Comparison of ENCODE assay signal across 9 mouse cellular contexts in genomic region chr11:120280281-120280773, GRCm38 (mm10). TPM values are rescaled to one million over a fixed set of nuclear protein-coding genes. Genes with fewer than 3 reads are reported as not detected.
DNase-seq lines count a peak whose midpoint lies in the region; ATAC-seq and TF ChIP-seq lines count a peak whose summit lies in the region.
"Had no signal": no experiment of that assay in that cellular context is flagged by ENCODE, and none has a peak within 500 bp of the region (broad histone marks: within the 10 kb centered on the region; RNA-seq: fewer than 3 reads in every experiment).

No protein-coding gene starts in this region.

- no peaks in the 10 kb centered on the region for H3K9me3 ChIP-seq in heart, postnatal 0 days (replicated peaks; ENCODE audit: control insufficient read depth, low read length)
- H3K9me3 ChIP-seq in limb, embryonic 10.5 days (replicated peaks), result no peaks in the 10 kb centered on the region
- H3K9me3 ChIP-seq in midbrain, embryonic 15.5 days, result no peaks in the 10 kb centered on the region

- H3K4me3 ChIP-seq in heart, postnatal 0 days (ENCODE audit: low read depth, low read length), result no peak overlapping the region
- no peak overlapping the region for H3K4me3 ChIP-seq in limb, embryonic 10.5 days
- no peak overlapping the region for H3K4me3 ChIP-seq in midbrain, embryonic 15.5 days

- H3K4me2 ChIP-seq in heart, postnatal 0 days (ENCODE audit: low read depth, low read length), result no peak overlapping the region
- 0 out of 2 replicates have a peak overlapping the region, but pooled peaks have one; percentile 6 for H3K4me2 ChIP-seq in midbrain, embryonic 15.5 days

- no peak for TF ChIP-seq EP300 in heart, postnatal 0 days (IDR thresholded peaks at IDR 0.05; ENCODE audit: low read depth)

- peaks cover 23% of the 10 kb centered on the region for H3K4me1 ChIP-seq in heart, postnatal 0 days (ENCODE audit: control insufficient read depth, insufficient read depth)
- H3K4me1 ChIP-seq in limb, embryonic 10.5 days, result peaks cover 36% of the 10 kb centered on the region
- peaks cover 21% of the 10 kb centered on the region for H3K4me1 ChIP-seq in midbrain, embryonic 15.5 days

- H3K9ac ChIP-seq in heart, postnatal 0 days (replicated peaks; ENCODE audit: low read depth, low read length), result peak overlapping the region; percentile 13; the same call in 1 of the 2 replicates
- no peak overlapping the region for H3K9ac ChIP-seq in midbrain, embryonic 15.5 days

- no peak for DNase-seq in heart, postnatal 0 days (ENCODE audit: low spot score)
- no peak for DNase-seq in heart, adult 9 months (ENCODE audit: low spot score in 2 of 2)
- DNase-seq in adipocyte (ENCODE audit: low spot score), result peak; percentile 82
- DNase-seq in heart, postnatal 4 days, result peak; percentile 61
- DNase-seq in limb, embryonic 10.5 days (ENCODE audit: low spot score), result peak; percentile 59
- DNase-seq in c-Kit-positive CD71-positive TER-119-positive erythroid progenitor cells, embryonic 14.5 days (ENCODE audit: low spot score), result no peak

- 88% methylated on average over 25 of the region's 25 CpGs for WGBS in heart, postnatal 0 days
- WGBS in limb, embryonic 10.5 days, result 82% methylated on average over 25 of the region's 25 CpGs
- WGBS in midbrain, embryonic 15.5 days, result 17% methylated on average over 25 of the region's 25 CpGs

- peaks cover 45% of the 10 kb centered on the region for H3K36me3 ChIP-seq in heart, postnatal 0 days (replicated peaks; ENCODE audit: control insufficient read depth, insufficient read depth, low read length)
- peaks cover 100% of the 10 kb centered on the region for H3K36me3 ChIP-seq in limb, embryonic 10.5 days
- H3K36me3 ChIP-seq in midbrain, embryonic 15.5 days (replicated peaks), result peaks cover 47% of the 10 kb centered on the region

- no peak for ATAC-seq in heart, postnatal 0 days (ENCODE audit: insufficient read depth, low read depth)
- peak; percentile 37; the same call in 1 of the 2 replicates for ATAC-seq in common myeloid progenitor, adult 5-6 weeks (replicated peaks; ENCODE audit: low read depth, poor library complexity, severe bottlenecking)
- peak; percentile 77 for ATAC-seq in midbrain, embryonic 15.5 days (replicated peaks)
- ATAC-seq: Patski had no signal

- no peak overlapping the region for H3K27ac ChIP-seq in heart, postnatal 0 days (ENCODE audit: low read depth)
- peak overlapping the region; percentile 75 for H3K27ac ChIP-seq in limb, embryonic 10.5 days
- H3K27ac ChIP-seq in midbrain, embryonic 15.5 days, result peak overlapping the region; percentile 73

- H3K27me3 ChIP-seq in heart, postnatal 0 days (ENCODE audit: control insufficient read depth, insufficient read depth, low read length), result no peaks in the 10 kb centered on the region
- no peaks in the 10 kb centered on the region for H3K27me3 ChIP-seq in limb, embryonic 10.5 days (ENCODE audit: low read depth, poor library complexity, severe bottlenecking)
- no peaks in the 10 kb centered on the region for H3K27me3 ChIP-seq in midbrain, embryonic 15.5 days (replicated peaks)
- H3K27me3 ChIP-seq: Patski had no signal

- peak; percentile 35; the same call in 1 of the 2 replicates for TF ChIP-seq CTCF in heart, postnatal 0 days (IDR thresholded peaks at IDR 0.05; ENCODE audit: low read depth)

RNA-seq across cellular contexts. Expression of gene Bahcc1, which starts 47.6 kb away (rescaled TPM):
- 12.2 and 13.1 TPM in 2 replicates for total RNA-seq in heart, postnatal 0 days (2014; rRNA removed; ENCODE audit: low replicate concordance)
- polyA plus RNA-seq in heart, postnatal 0 days (2015; fragmentation: Nextera tagmentation; extraction: Ambion mirVana), result 2.8 and 3.5 TPM in 2 replicates
- total RNA-seq in common myeloid progenitor, adult 5-6 weeks (2017), result 6.1 and 13.2 TPM in 2 replicates
- 10 to 100 TPM; 14.1 to 16.5 TPM for total RNA-seq in heart, postnatal 4 days (2021)
- 19.9 and 20.3 TPM in 2 replicates for polyA plus RNA-seq in limb, embryonic 10.5 days (2016; fragmentation: Nextera tagmentation; extraction: Ambion mirVana)
- 16.2 and 16.7 TPM in 2 replicates for polyA plus RNA-seq in midbrain, embryonic 15.5 days (2015; fragmentation: Nextera tagmentation; extraction: Ambion mirVana)

Comparison
In these comparisons a context has a peak if more than half of its experiments do, and no peak if none do; other contexts are left out.
1. DNase-seq: peak in adipocyte (single experiment), heart, postnatal 4 days (single experiment) and limb, embryonic 10.5 days (single experiment); none in heart, postnatal 0 days (single experiment), heart, adult 9 months (0 of 2) and c-Kit-positive CD71-positive TER-119-positive erythroid progenitor cells, embryonic 14.5 days (single experiment).